Mouse (Mus musculus): Measurements from ENCODE around the gene Gm9918. TPM values are rescaled to one million over a fixed set of nuclear protein-coding genes. Genes with fewer than 3 reads are reported as not detected.

Gm9918 gene
- polyA plus RNA-seq, 1 experiment from 2014 or later, result not detected

DNA sequence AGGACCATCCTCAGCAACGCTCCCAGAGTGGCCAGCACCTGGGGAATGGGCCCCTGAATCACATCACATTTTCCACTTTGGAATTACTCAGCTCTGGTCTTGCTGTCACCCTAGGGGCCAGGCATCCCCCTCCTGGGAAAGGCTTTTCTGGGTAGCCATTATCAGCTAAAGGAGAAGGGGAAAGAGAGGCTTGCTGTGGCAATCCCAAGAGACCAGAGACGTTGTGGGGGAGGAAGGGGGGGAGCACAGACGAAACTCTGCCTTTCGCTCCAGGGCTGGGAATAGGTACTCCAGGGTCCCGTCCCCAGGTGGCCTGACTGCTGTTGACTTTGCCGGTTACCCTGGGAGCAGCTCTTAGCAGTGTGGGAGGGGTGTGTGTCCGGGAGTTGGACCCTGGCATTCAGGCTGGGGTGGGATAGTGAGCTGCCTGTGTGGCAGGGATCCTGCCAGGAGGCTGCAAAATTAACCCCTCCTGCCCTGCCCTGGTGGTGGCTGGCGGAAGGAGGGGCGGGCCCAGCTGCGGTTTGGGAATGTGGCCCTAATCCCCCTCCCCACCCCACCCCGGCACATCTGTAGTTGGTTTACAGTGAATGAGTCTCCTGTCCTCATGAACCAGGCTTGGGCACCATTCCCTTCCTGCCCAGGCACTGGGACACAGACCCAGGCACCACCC is 11.6 kb upstream of the Gm9918 start:
- H3K9me3 ChIP-seq (ENCODE audit: control insufficient read depth, low read length), result no peaks in the 10 kb centered on the region
- no peak overlapping the region for H3K9ac ChIP-seq (ENCODE audit: low read depth, low read length)
- no peak for ATAC-seq (replicated peaks; ENCODE audit: low FRiP score)
- 29% methylated on average over 11 of the region's 11 CpGs for WGBS
- DNase-seq (ENCODE audit: low spot score), result no peak
- H3K4me3 ChIP-seq (ENCODE audit: low read depth, low read length), result no peak overlapping the region
- H3K4me1 ChIP-seq (replicated peaks; ENCODE audit: control insufficient read depth, insufficient read depth, low read length), result peaks cover 19% of the 10 kb centered on the region
- H3K27ac ChIP-seq (ENCODE audit: low read depth, low read length), result no peak overlapping the region
- H3K4me2 ChIP-seq, result peak overlapping the region; percentile 28
- H3K36me3 ChIP-seq (ENCODE audit: control insufficient read depth, insufficient read depth, low read length), result no peaks in the 10 kb centered on the region
- H3K27me3 ChIP-seq (replicated peaks; ENCODE audit: control insufficient read depth, insufficient read depth, low read length), result peaks cover 82% of the 10 kb centered on the region

DNA sequence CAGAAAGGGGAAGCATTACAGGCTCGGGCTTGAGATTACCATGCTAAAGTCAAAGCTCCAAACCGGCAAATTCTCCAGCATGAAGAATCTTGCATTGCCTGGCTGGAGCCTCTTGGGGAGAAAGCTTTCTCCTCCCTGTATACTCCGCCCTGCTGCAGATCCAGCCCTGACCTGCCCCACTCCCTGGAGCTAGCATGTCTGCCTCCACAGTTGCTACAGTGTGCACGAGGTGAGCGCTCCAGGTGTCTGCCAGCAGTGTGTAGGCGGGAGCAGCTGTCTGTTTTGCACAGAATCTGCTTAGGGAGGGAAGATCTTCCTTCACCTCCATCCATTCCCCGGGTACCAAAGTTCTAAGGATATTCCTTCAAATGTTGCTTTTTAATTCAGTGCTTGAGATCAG is 7.8 kb upstream of the Gm9918 start:
- H3K4me3 ChIP-seq (ENCODE audit: low read depth, low read length), result no peak overlapping the region
- H3K4me1 ChIP-seq (replicated peaks; ENCODE audit: control insufficient read depth, insufficient read depth, low read length), result peaks cover 13% of the 10 kb centered on the region
- no peaks in the 10 kb centered on the region for H3K36me3 ChIP-seq (ENCODE audit: control insufficient read depth, insufficient read depth, low read length)
- DNase-seq (ENCODE audit: low spot score), result no peak
- no peak overlapping the region for H3K4me2 ChIP-seq
- WGBS, result 47% methylated on average over 7 of the region's 7 CpGs
- no peaks in the 10 kb centered on the region for H3K9me3 ChIP-seq (ENCODE audit: control insufficient read depth, low read length)
- peaks cover 51% of the 10 kb centered on the region for H3K27me3 ChIP-seq (replicated peaks; ENCODE audit: control insufficient read depth, insufficient read depth, low read length)
- no peak overlapping the region for H3K27ac ChIP-seq (ENCODE audit: low read depth, low read length)
- no peak for ATAC-seq (replicated peaks; ENCODE audit: low FRiP score)
- no peak overlapping the region for H3K9ac ChIP-seq (ENCODE audit: low read depth, low read length)

DNA sequence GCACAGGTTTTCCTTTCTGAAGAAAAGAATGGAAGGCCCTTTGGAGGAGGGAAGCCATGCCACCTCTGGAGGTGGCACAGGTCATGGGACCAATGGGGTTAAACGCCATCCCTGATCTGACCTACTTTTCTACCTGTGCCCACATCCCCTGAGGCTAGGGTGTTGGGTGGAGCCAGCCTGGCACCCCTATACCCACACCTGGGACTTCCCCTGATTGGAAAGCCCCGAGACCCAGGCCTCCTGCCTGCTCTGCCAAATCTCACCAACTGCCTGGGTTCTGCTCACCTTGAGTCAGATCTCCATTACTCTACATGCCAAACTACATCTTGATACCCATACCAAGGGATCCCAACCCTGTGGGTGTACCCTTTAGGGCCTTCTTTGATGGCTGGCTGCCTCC is 7.3 kb upstream of the Gm9918 start:
- no peak overlapping the region for H3K9ac ChIP-seq (ENCODE audit: low read depth, low read length)
- no peak for DNase-seq (ENCODE audit: low spot score)
- 77% methylated on average over 2 of the region's 2 CpGs for WGBS
- H3K4me2 ChIP-seq, result no peak overlapping the region
- no peak overlapping the region for H3K27ac ChIP-seq (ENCODE audit: low read depth, low read length)
- H3K27me3 ChIP-seq (replicated peaks; ENCODE audit: control insufficient read depth, insufficient read depth, low read length), result peaks cover 46% of the 10 kb centered on the region
- H3K36me3 ChIP-seq (ENCODE audit: control insufficient read depth, insufficient read depth, low read length), result no peaks in the 10 kb centered on the region
- H3K4me1 ChIP-seq (replicated peaks; ENCODE audit: control insufficient read depth, insufficient read depth, low read length), result peaks cover 8% of the 10 kb centered on the region
- no peak overlapping the region for H3K4me3 ChIP-seq (ENCODE audit: low read depth, low read length)
- H3K9me3 ChIP-seq (ENCODE audit: control insufficient read depth, low read length), result no peaks in the 10 kb centered on the region
- ATAC-seq (replicated peaks; ENCODE audit: low FRiP score), result no peak

DNA sequence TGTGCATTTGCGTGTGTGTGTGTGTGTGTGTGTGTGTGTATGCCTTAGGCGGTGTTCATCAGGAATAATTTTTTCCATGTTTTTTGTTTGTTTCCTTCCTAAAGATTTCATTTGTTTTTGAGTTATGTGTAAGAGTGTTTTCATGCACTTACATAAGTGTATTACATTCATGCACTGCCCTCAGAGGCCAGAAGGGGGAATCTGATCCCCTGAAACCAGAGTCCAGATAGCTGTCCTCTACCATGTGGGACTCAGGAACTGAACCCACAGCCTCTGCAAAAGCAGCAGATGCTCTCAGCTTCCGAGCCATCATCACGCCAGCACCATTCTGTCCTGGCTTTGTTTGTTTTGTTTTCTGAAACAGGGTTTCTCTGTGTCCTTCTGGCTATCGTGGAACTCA is 4.8 kb upstream of the Gm9918 start:
- ATAC-seq (replicated peaks; ENCODE audit: low FRiP score) (no peak), DNase-seq (ENCODE audit: low spot score) (no peak)
- Histone ChIP-seq H3K36me3 (ENCODE audit: control insufficient read depth, insufficient read depth, low read length) (no peaks in the 10 kb centered on the region), H3K9me3 (ENCODE audit: control insufficient read depth, low read length) (no peaks in the 10 kb centered on the region), H3K4me2 (no peak overlapping the region), H3K27ac (ENCODE audit: low read depth, low read length) (no peak overlapping the region), H3K27me3 (replicated peaks; ENCODE audit: control insufficient read depth, insufficient read depth, low read length) (peaks cover 34% of the 10 kb centered on the region), H3K4me3 (ENCODE audit: low read depth, low read length) (no peak overlapping the region), H3K9ac (ENCODE audit: low read depth, low read length) (no peak overlapping the region), H3K4me1 (replicated peaks; ENCODE audit: control insufficient read depth, insufficient read depth, low read length) (no peaks in the 10 kb centered on the region; the same call in 1 of the 2 replicates)
- 84% methylated on average over 5 of the region's 5 CpGs for WGBS

DNA sequence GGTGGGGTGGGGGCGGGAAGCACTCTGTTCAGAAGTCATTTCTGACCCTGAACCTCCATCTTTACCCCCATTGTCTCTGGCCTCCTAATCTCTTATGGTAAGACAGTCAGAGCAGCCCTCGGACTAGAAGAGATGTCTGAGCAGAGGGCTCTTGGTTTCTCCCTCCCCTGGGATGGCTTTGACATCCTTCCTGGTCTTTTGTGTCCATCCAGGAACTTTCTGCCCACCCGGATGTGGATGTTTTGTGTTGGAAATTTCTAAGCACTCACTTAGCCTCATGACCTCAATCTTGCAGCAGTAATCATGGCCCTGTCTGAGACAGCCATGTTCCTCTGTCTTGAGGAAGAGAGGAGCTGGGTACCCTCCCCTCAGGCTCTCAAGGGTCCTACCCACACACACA is 1.1 kb downstream of the Gm9918 start:
- no peaks in the 10 kb centered on the region for H3K36me3 ChIP-seq (ENCODE audit: control insufficient read depth, insufficient read depth, low read length)
- no peak overlapping the region for H3K27ac ChIP-seq (ENCODE audit: low read depth, low read length)
- H3K4me3 ChIP-seq (ENCODE audit: low read depth, low read length), result no peak overlapping the region
- DNase-seq (ENCODE audit: low spot score) (no peak), ATAC-seq (replicated peaks; ENCODE audit: low FRiP score) (no peak; the same call in 1 of the 2 replicates)
- no peaks in the 10 kb centered on the region for H3K9me3 ChIP-seq (ENCODE audit: control insufficient read depth, low read length)
- H3K4me2 ChIP-seq, result no peak overlapping the region
- no peak overlapping the region for H3K9ac ChIP-seq (ENCODE audit: low read depth, low read length)
- WGBS, result 27% methylated on average over 3 of the region's 3 CpGs
- peaks cover 4% of the 10 kb centered on the region; the same call in 1 of the 2 replicates for H3K4me1 ChIP-seq (replicated peaks; ENCODE audit: control insufficient read depth, insufficient read depth, low read length)
- peaks cover 20% of the 10 kb centered on the region for H3K27me3 ChIP-seq (replicated peaks; ENCODE audit: control insufficient read depth, insufficient read depth, low read length)

DNA sequence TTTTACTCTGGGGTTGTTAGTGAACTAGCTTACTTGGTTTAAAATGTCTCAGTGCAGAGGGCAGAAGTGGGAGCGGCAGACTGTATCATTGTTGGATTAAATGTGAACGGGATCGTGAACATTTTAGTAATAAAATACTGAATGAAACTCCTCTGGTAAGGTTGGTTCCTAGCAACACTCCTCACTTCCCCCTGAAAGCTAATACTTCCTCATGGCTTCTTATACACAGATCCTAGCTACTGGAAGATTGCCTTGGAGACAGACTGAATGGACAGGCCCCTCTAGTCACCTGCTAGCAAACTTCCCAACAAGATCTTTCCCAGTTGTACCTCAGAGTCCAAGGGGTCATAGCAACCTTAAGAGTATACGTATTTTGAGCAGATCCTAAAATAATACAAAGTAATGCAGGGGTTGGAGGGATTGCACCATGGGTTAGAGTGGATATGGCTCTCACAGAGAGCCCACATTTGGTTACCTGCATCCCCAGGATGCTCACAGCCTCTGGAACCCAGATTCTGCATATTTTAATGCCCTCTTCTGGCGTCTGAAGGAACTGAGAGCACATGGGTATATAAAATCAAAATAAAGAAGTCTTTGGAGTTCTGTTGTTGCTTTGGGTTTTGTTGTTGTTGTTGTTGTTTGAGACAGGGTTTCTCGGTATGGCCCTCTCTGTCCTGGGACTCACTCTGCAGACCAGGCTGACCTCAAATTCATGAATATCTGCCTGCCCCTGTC is 3.8 kb downstream of the Gm9918 start:
- H3K9ac ChIP-seq (ENCODE audit: low read depth, low read length), result no peak overlapping the region
- H3K36me3 ChIP-seq (ENCODE audit: control insufficient read depth, insufficient read depth, low read length), result no peaks in the 10 kb centered on the region
- H3K27me3 ChIP-seq (replicated peaks; ENCODE audit: control insufficient read depth, insufficient read depth, low read length), result peaks cover 20% of the 10 kb centered on the region
- WGBS, result 69% methylated on average over 6 of the region's 6 CpGs
- no peaks in the 10 kb centered on the region for H3K9me3 ChIP-seq (ENCODE audit: control insufficient read depth, low read length)
- DNase-seq (ENCODE audit: low spot score), result no peak
- H3K4me3 ChIP-seq (ENCODE audit: low read depth, low read length), result no peak overlapping the region
- ATAC-seq (replicated peaks; ENCODE audit: low FRiP score), result no peak
- H3K4me2 ChIP-seq, result no peak overlapping the region
- H3K4me1 ChIP-seq (replicated peaks; ENCODE audit: control insufficient read depth, insufficient read depth, low read length), result peaks cover 8% of the 10 kb centered on the region
- H3K27ac ChIP-seq (ENCODE audit: low read depth, low read length), result no peak overlapping the region

DNA sequence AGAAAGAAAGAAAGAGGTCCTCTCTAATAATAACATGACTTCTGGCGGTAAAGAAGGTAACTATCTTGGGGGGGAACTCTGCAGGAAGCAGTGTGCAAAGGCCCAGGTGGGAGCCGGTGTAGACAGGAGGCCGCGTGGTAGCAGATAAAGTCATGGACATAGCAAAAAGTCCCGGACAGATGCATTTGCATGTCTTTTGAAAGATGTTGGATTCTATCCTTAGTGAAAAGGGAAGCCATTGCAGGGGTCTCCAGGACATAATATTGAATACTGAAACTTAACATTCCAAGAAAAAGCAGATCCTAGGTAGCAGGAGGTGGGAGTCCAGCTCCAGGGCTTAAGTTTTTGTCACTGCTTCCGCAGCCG is 8.3 kb downstream of the Gm9918 start:
- peak overlapping the region; percentile 84 for H3K9ac ChIP-seq (ENCODE audit: low read depth, low read length)
- no peaks in the 10 kb centered on the region for H3K9me3 ChIP-seq (ENCODE audit: control insufficient read depth, low read length)
- DNase-seq (ENCODE audit: low spot score), result no peak
- peak overlapping the region; percentile 79 for H3K27ac ChIP-seq (ENCODE audit: low read depth, low read length)
- H3K4me1 ChIP-seq (replicated peaks; ENCODE audit: control insufficient read depth, insufficient read depth, low read length), result peaks cover 28% of the 10 kb centered on the region
- peaks cover 9% of the 10 kb centered on the region for H3K36me3 ChIP-seq (ENCODE audit: control insufficient read depth, insufficient read depth, low read length)
- H3K4me3 ChIP-seq (ENCODE audit: low read depth, low read length), result peak overlapping the region; percentile 91
- no peaks in the 10 kb centered on the region for H3K27me3 ChIP-seq (replicated peaks; ENCODE audit: control insufficient read depth, insufficient read depth, low read length)
- ATAC-seq (replicated peaks; ENCODE audit: low FRiP score), result no peak
- WGBS, result 17% methylated on average over 7 of the region's 7 CpGs
- H3K4me2 ChIP-seq, result peak overlapping the region; percentile 95

DNA sequence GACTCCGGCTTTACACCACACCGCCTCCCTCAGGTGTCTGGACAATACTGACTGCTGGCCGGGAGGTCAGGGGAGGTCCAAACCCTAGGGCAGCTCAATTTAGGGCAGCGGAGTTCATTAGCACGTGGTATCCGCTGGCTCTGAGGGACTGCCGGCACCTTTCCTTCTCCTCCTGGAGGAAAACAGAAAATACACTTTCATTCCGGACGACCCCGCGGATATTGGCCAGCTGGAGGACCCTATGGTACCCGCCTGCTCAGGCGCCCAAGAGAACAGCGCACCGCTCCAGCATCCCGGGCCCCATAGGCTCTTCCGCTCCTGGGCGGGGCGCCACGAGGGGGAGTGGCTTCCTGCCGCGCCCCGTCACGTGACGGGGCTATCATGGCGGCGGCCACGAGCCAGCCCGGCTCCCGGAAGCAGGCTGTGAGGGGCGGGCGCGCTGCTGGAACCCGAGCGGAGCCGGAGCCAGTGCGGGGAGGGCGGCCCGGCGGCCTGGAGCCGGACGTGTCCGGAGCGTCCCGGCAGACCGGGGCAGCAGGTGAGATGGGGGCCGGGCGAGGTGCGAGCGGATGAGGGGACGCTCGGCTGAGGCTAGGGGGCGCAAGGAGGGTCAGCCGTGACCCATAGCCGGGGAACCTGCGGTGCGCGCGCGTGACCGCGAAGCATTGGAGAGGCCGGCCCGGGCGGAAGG is 8.9 kb downstream of the Gm9918 start, which contains the start of gene Mfsd5:
TSS of gene Mfsd5 (plus strand) at position 363 of the 691 bp plus-strand sequence.
- ATAC-seq (replicated peaks; ENCODE audit: low FRiP score) (peak; percentile 93), DNase-seq (ENCODE audit: low spot score) (peak; percentile 91)
- Histone ChIP-seq H3K4me2 (peak within 1 kb of the TSS; percentile 95), H3K4me1 (replicated peaks; ENCODE audit: control insufficient read depth, insufficient read depth, low read length) (peaks cover 32% of the 10 kb centered on the region), H3K9ac (ENCODE audit: low read depth, low read length) (peak within 1 kb of the TSS; percentile 84), H3K4me3 (ENCODE audit: low read depth, low read length) (peak within 1 kb of the TSS; percentile 91), H3K9me3 (ENCODE audit: control insufficient read depth, low read length) (no peaks in the 10 kb centered on the region), H3K27ac (ENCODE audit: low read depth, low read length) (peak within 1 kb of the TSS; percentile 79), H3K27me3 (replicated peaks; ENCODE audit: control insufficient read depth, insufficient read depth, low read length) (no peaks in the 10 kb centered on the region), H3K36me3 (ENCODE audit: control insufficient read depth, insufficient read depth, low read length) (peaks cover 9% of the 10 kb centered on the region)
- WGBS, result 1% methylated on average over 65 of the region's 65 CpGs
